Mouse (Mus musculus) midbrain, embryonic 11.5 days (tissue): ENCODE measurements around the gene Brpf1. TPM values are rescaled to one million over a fixed set of nuclear protein-coding genes. Genes with fewer than 3 reads are reported as not detected.

Experiments used
- ATAC-seq: fragments of 200-750 bp; cut with Nextera tagmentation; 2 replicates; pipeline ENCODE4 v1.8.0; 2017; ENCODE audit warnings: moderate TSS enrichment, moderate library complexity; ENCODE audit not compliant: low FRiP score
- DNase-seq: peaks from one replicate; pipeline ENCODE4 v3.0.0; 2015; ENCODE audit warnings: low spot score; ENCODE audit errors: missing footprints
- H3K27ac ChIP-seq: fragments of 300-500 bp; sonication (generic); 2 replicates; pipeline ENCODE4 v1.5.1; 2014; ENCODE audit warnings: low read depth, low read length
- H3K27me3 ChIP-seq: fragments of 300-500 bp; sonication (generic); 2 replicates; pipeline ENCODE4 v1.6.1; 2014; ENCODE audit warnings: mild to moderate bottlenecking, low read length, moderate library complexity, mixed read lengths; ENCODE audit not compliant: control insufficient read depth, insufficient read depth
- H3K36me3 ChIP-seq: fragments of 300-500 bp; sonication (generic); 2 replicates; pipeline ENCODE4 v1.6.1; 2014; ENCODE audit warnings: mild to moderate bottlenecking, low read length, moderate library complexity, mixed read lengths; ENCODE audit not compliant: control insufficient read depth, insufficient read depth
- H3K4me1 ChIP-seq: fragments of 300-500 bp; sonication (generic); 2 replicates; pipeline ENCODE4 v1.6.1; 2014; ENCODE audit warnings: low read length; ENCODE audit not compliant: control insufficient read depth, insufficient read depth
- H3K4me2 ChIP-seq: fragments of 300-500 bp; sonication (generic); 2 replicates; pipeline ENCODE4 v1.6.1; 2014; ENCODE audit warnings: mild to moderate bottlenecking, moderate library complexity
- H3K4me3 ChIP-seq: fragments of 300-500 bp; sonication (generic); 2 replicates; pipeline ENCODE4 v1.5.1; 2014; ENCODE audit warnings: low read depth, low read length
- H3K9ac ChIP-seq: fragments of 300-500 bp; sonication (generic); 2 replicates; pipeline ENCODE4 v1.6.1; 2014; ENCODE audit warnings: low read length
- H3K9me3 ChIP-seq: fragments of 300-500 bp; sonication (generic); 2 replicates; pipeline ENCODE4 v1.6.1; 2016; ENCODE audit warnings: low read length; ENCODE audit not compliant: control insufficient read depth
- WGBS: fragments of 180-500 bp; shearing (Covaris S2); extraction: QIAGEN DNeasy Blood & Tissue Kit; methylation state at CpG from one replicate; pipeline ENCODE4 v1.1.7; 2014; 5-methylcytosine and 5-hydroxymethylcytosine counted together
- polyA plus RNA-seq: library from polyadenylated mRNA; unstranded; fragments of >200 nt; fragmentation: Nextera tagmentation; extraction: Ambion mirVana; gene quantifications from 2 replicates; pipeline ENCODE4 v1.2.1, GENCODE M21; 2014

Brpf1 gene
- polyA plus RNA-seq, 1 experiment from 2014 or later, result 22.8 TPM

DNA sequence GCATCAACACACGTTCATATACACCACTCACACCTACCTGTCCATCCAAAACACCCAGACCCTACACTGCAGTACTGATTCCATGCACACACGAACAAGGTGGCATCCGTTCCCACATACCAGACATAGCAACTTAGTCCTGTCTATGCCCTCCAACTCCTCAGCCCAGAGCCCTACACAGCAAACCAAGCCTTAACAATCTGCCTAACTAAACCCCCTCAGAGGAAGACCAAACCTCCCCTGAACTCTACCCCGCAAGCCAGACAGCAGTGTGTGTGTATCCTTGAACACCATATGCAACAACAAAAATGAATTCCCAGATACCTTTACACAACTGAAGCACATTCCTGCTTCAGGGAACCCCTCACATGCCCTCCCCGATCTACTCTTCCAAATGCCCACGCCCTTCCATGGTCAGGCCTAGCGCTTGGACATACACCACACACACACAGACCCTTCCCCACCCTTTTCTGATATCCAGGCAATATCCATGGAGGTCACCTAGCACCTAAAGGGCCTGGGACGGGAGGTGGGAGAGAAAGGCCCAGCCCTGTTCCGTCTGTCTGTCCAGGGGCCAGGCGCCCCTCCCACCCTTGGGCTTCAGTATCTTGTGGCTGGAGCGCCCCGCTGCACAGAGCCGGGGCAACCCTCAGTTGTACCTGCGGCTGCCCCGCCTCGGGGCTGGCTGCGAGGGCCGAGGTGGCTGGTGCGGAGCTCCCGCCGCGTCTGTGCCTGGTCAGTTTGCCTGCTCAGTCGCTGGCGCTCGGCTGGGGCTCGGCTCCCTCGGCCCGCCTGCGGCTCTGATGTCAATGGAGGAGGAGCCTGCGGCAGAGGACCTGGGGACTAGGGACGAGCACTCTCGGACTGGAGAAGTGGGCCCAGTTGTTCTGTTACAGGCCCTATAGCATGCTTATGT, 36.5 kb downstream of the Brpf1 start, which contains the start of gene Camk1:
TSS of gene Camk1 (minus strand) at position 808 of the 916 bp plus-strand sequence.
- DNase-seq, result peak; percentile 95
- no peaks in the 10 kb centered on the region for H3K9me3 ChIP-seq
- H3K27ac ChIP-seq, result no peak within 1 kb of the TSS
- 14% methylated on average over 32 of the region's 32 CpGs for WGBS
- peak; percentile 87 for ATAC-seq
- H3K36me3 ChIP-seq, result no peaks in the 10 kb centered on the region
- peak within 1 kb of the TSS; percentile 87 for H3K9ac ChIP-seq
- peak within 1 kb of the TSS; percentile 55 for H3K4me3 ChIP-seq
- no peaks in the 10 kb centered on the region for H3K27me3 ChIP-seq
- H3K4me2 ChIP-seq, result peak within 1 kb of the TSS; percentile 82
- peaks cover 6% of the 10 kb centered on the region for H3K4me1 ChIP-seq

DNA sequence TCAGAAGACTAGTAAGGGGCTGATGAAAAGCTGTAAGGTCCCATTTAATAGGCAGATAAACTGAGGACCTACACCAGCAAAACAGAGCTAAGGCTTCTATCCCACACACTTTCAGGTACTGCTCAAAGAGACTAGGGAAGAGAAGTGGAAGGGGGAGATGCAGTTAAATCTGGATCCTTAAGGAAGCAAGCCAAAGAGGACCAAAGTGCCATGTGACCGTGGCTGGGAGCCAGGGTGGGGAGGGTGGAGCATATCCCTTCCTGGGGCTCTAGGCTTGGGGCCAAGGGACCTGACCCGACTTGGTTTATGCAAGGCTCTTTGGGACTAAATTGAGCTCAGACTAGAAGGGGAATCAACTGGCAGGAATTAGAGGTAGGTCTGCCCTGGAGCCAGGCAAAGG, 37.4 kb downstream of the Brpf1 start:
- 62% methylated on average over 2 of the region's 2 CpGs for WGBS
- no peak overlapping the region for H3K9ac ChIP-seq
- DNase-seq (no peak), ATAC-seq (no peak)
- H3K4me2 ChIP-seq, result no peak overlapping the region; the same call in 1 of the 2 replicates
- no peaks in the 10 kb centered on the region for H3K9me3 ChIP-seq
- no peaks in the 10 kb centered on the region for H3K36me3 ChIP-seq
- H3K27ac ChIP-seq, result no peak overlapping the region
- peaks cover 6% of the 10 kb centered on the region for H3K4me1 ChIP-seq
- no peak overlapping the region for H3K4me3 ChIP-seq
- no peaks in the 10 kb centered on the region for H3K27me3 ChIP-seq

DNA sequence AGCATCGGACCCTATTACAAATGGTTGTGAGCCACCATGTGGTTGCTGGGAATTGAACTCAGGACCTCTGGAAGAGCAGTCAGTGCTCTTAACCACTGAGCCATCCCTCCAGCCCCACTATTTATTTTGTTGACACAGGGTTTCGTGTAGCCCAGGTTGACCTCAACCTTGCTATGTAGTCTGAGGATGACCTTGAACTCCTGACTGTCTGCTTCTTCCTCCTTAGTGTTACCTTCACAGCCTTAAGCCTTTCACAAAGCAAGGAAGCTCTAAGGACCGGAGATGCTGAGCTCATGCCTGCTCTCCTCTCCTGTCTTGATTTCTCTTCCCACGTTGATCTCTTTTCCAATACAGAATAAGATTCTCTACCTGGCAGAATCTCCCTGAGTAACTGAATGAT, 40.0 kb downstream of the Brpf1 start:
- Histone ChIP-seq H3K4me2 (no peak overlapping the region), H3K36me3 (no peaks in the 10 kb centered on the region), H3K27me3 (no peaks in the 10 kb centered on the region), H3K4me1 (peaks cover 6% of the 10 kb centered on the region), H3K4me3 (no peak overlapping the region), H3K9ac (no peak overlapping the region), H3K9me3 (no peaks in the 10 kb centered on the region), H3K27ac (no peak overlapping the region)
- DNase-seq (no peak), ATAC-seq (no peak)
- WGBS, result 76% methylated on average over 4 of the region's 4 CpGs

DNA sequence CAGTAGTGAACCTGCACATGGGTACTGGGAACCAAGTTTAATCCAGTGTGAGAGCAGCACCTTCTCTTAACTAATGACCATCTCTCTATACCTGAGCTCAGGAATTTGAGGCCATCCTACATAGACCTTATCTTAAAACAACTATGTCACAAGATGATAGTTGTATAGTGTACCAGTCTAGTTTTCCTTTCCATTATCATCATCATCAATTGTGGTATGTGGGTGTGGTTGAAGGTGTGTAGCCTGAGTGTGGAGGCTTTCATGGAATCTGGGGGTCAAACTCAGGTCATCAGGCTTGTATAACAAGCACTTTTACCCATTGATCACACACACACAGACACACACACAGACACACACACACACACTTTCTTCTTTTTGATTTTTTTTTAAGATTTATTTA, 43.6 kb downstream of the Brpf1 start:
- ATAC-seq (no peak), DNase-seq (no peak)
- Histone ChIP-seq H3K36me3 (no peaks in the 10 kb centered on the region), H3K4me3 (no peak overlapping the region), H3K9ac (no peak overlapping the region), H3K9me3 (no peaks in the 10 kb centered on the region), H3K27me3 (no peaks in the 10 kb centered on the region), H3K4me2 (no peak overlapping the region), H3K4me1 (no peaks in the 10 kb centered on the region), H3K27ac (no peak overlapping the region)

DNA sequence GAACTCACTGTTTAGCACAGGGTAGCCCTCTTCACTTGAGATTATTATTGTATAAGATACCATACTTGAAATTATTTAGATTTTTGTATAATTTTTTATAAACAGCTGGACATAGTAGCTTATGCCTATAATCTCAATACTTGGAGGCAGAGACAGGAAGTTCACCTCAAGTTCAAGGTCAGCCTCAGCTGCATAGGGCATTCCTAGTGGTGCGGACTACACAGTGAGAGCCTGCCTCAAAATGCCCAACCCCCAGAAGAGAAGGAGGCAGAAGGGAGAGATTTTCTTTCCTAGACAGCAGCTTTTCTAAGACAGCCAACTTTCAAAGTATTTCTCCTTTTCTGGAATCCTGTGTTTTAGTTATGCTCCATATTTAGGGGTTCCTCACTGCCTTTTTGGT, 44.2 kb downstream of the Brpf1 start:
- no peak for ATAC-seq
- no peak overlapping the region for H3K4me3 ChIP-seq
- no peaks in the 10 kb centered on the region for H3K4me1 ChIP-seq
- no peaks in the 10 kb centered on the region for H3K36me3 ChIP-seq
- no peak overlapping the region for H3K27ac ChIP-seq
- no peak overlapping the region for H3K4me2 ChIP-seq
- no peak overlapping the region for H3K9ac ChIP-seq
- no peaks in the 10 kb centered on the region for H3K9me3 ChIP-seq
- 100% methylated on average over 1 of the region's 1 CpGs for WGBS
- DNase-seq, result no peak
- H3K27me3 ChIP-seq, result no peaks in the 10 kb centered on the region

DNA sequence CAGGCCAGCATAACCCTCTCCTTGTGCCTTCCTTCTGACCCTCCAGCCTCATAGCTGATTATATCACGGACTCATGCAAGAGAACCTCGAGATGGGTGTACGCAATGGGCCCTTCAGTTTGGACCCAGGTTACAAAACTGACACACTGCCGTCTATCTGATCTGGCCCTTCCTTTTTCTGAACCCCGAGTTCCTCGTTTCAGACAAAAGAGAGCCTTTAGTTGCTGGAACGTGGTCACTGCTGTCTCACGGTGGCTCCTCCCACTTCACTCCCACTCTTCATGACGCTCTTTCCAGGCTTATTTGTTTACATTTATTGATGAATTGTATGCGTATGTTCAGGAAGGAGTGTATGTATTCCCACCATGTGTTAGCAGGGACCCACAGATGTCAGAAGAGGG, 44.7 kb downstream of the Brpf1 start:
- no peak overlapping the region for H3K4me3 ChIP-seq
- ATAC-seq, result no peak
- no peak overlapping the region for H3K4me2 ChIP-seq
- no peak for DNase-seq
- H3K36me3 ChIP-seq, result no peaks in the 10 kb centered on the region
- H3K27ac ChIP-seq, result no peak overlapping the region
- no peak overlapping the region for H3K9ac ChIP-seq
- no peaks in the 10 kb centered on the region for H3K27me3 ChIP-seq
- no peaks in the 10 kb centered on the region for H3K4me1 ChIP-seq
- H3K9me3 ChIP-seq, result no peaks in the 10 kb centered on the region
- WGBS, result 63% methylated on average over 10 of the region's 10 CpGs

DNA sequence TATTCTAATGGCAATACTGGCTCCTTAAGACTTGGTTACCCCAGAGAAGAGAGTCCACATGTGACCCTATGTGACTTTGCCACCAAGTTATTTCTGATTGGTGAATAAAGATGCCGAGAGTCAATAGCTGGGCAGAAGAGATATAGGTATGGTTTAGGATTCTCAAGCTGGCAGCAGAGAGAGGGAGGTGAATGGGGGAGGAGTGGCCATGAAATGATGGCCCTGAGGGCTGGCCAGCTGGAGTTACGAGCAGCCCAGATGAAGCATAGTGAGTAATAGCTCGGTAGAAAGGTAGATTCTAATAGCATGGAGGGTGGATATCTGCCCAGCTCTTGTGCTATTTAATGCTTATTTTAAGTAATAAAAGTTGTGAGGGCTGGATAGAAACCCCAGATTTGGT, 45.9 kb downstream of the Brpf1 start:
- H3K4me3 ChIP-seq, result no peak overlapping the region
- ATAC-seq, result no peak
- H3K9ac ChIP-seq, result no peak overlapping the region

DNA sequence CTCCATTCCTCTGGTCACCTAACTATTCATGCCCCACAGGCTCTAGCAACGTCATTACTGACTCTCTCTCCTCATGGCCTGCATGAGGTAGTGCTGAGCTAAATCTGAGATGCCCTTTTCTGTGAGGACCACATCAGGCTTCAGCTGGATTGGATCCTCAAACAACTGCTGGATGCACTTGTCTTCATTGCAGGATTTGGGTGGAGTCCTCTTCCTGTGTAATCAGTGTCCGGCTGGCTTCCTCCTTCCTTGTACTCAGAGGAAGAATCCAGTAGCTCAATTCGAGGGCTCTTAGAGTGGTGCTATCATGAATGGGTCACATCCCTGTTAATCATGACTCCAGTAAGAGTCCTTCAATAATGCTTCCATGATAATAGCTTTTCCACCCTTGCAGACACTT, 46.8 kb downstream of the Brpf1 start:
- Histone ChIP-seq H3K27ac (no peak overlapping the region), H3K9ac (no peak overlapping the region), H3K4me2 (no peak overlapping the region), H3K36me3 (no peaks in the 10 kb centered on the region), H3K9me3 (no peaks in the 10 kb centered on the region), H3K27me3 (no peaks in the 10 kb centered on the region), H3K4me3 (no peak overlapping the region), H3K4me1 (no peaks in the 10 kb centered on the region)
- ATAC-seq, result no peak
- DNase-seq, result no peak
- 77% methylated on average over 3 of the region's 3 CpGs for WGBS

More for the DNA sequence above, 45.9 kb downstream of the Brpf1 start:
- no peaks in the 10 kb centered on the region for H3K27me3 ChIP-seq
- H3K4me2 ChIP-seq, result no peak overlapping the region
- no peak for DNase-seq
- WGBS, result 78% methylated on average over 3 of the region's 3 CpGs
- no peaks in the 10 kb centered on the region for H3K36me3 ChIP-seq
- no peaks in the 10 kb centered on the region for H3K4me1 ChIP-seq
- H3K9me3 ChIP-seq, result no peaks in the 10 kb centered on the region
- no peak overlapping the region for H3K27ac ChIP-seq

DNA sequence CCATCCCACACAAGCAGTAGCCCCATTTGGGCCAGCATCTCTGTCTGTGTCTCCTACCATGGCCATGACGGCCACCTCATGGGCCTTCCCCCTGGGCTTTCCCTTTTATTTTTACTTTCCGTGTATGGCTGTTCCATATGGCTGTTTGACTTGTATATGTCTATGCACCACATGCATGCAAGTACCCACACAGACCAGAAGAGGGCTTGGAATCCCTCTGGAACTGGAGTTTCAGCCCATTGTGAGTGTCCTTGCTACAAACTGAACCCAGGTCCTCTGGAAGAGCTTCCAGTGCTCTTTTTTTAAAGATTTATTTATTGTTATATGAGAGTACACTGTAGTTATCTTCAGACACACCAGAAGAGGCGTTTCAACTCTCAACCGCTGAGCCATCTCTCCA, 54.5 kb downstream of the Brpf1 start:
- Histone ChIP-seq H3K4me2 (no peak overlapping the region), H3K4me3 (no peak overlapping the region), H3K27me3 (no peaks in the 10 kb centered on the region), H3K36me3 (no peaks in the 10 kb centered on the region), H3K4me1 (no peaks in the 10 kb centered on the region), H3K9me3 (no peaks in the 10 kb centered on the region), H3K9ac (no peak overlapping the region), H3K27ac (no peak overlapping the region)
- no peak for ATAC-seq
- no peak for DNase-seq
- 75% methylated on average over 4 of the region's 4 CpGs for WGBS
